Mouse (Mus musculus) hindbrain, postnatal 0 days (tissue): Measurements from ENCODE around the gene Gm21900. TPM values are rescaled to one million over a fixed set of nuclear protein-coding genes. Genes with fewer than 3 reads are reported as not detected.
"Not testable (repeated sequence)": the region's sequence is repeated elsewhere in the genome, so short reads cannot be mapped to it uniquely, and the experiment has no call there.

ENCODE experiments used
- ATAC-seq: fragments of 200-750 bp; cut with Nextera tagmentation; 2 replicates; pipeline ENCODE4 v1.8.0; 2017; ENCODE audit warnings: mild to moderate bottlenecking, moderate TSS enrichment, moderate library complexity
- DNase-seq: peaks from one replicate; pipeline ENCODE4 v3.0.0-alpha.2; 2015; ENCODE audit warnings: low spot score
- H3K27ac ChIP-seq: fragments of 300-500 bp; sonication (generic); 2 replicates; pipeline ENCODE4 v1.5.1; 2014; ENCODE audit warnings: mild to moderate bottlenecking
- H3K27me3 ChIP-seq: fragments of 300-500 bp; sonication (generic); 2 replicates; pipeline ENCODE4 v1.6.1; 2014; ENCODE audit warnings: low read length, mixed read lengths; ENCODE audit not compliant: insufficient read depth
- H3K36me3 ChIP-seq: fragments of 300-500 bp; sonication (generic); 2 replicates; pipeline ENCODE4 v1.6.1; 2014; ENCODE audit warnings: low read length, mixed read lengths; ENCODE audit not compliant: insufficient read depth
- H3K4me1 ChIP-seq: fragments of 300-500 bp; sonication (generic); 2 replicates; pipeline ENCODE4 v1.6.1; 2014; ENCODE audit warnings: antibody characterized with exemption, low read length, mixed read lengths; ENCODE audit not compliant: insufficient read depth
- H3K4me2 ChIP-seq: fragments of 300-500 bp; sonication (generic); 2 replicates; pipeline ENCODE4 v1.6.1; 2014; ENCODE audit warnings: low read depth, mild to moderate bottlenecking, low read length, moderate library complexity, mixed read lengths
- H3K4me3 ChIP-seq: fragments of 300-500 bp; sonication (generic); 2 replicates; pipeline ENCODE4 v1.5.1; 2014; ENCODE audit warnings: low read length
- H3K9ac ChIP-seq: fragments of 300-500 bp; sonication (generic); replicated peaks from 2 replicates; pipeline ENCODE4 v1.6.1; 2014; ENCODE audit warnings: mild to moderate bottlenecking, low read length, moderate library complexity, mixed read lengths
- H3K9me3 ChIP-seq: fragments of 300-500 bp; sonication (generic); 2 replicates; pipeline ENCODE4 v1.6.1; 2016; ENCODE audit warnings: low read length, mixed read lengths
- WGBS: fragments of 180-500 bp; shearing (Covaris S2); extraction: QIAGEN DNeasy Blood & Tissue Kit; methylation state at CpG from one replicate; pipeline ENCODE4 v1.1.7; 2014; 5-methylcytosine and 5-hydroxymethylcytosine counted together
- polyA plus RNA-seq: library from polyadenylated mRNA; unstranded; fragments of >200 nt; fragmentation: Nextera tagmentation; extraction: Ambion mirVana; gene quantifications from 2 replicates; pipeline ENCODE4 v1.2.1, GENCODE M21; 2015
- total RNA-seq: library from RNA; depleted of rRNA; stranded (reverse); fragments of >200 nt; gene quantifications from 2 replicates; pipeline ENCODE4 v1.2.3, GENCODE M21; 2014; rRNA removed

Gm21900 gene
- total RNA-seq (not detected in 2 replicates), polyA plus RNA-seq (not detected in 2 replicates)

- not testable (repeated sequence) for H3K9me3 ChIP-seq, H3K9ac ChIP-seq, H3K4me3 ChIP-seq, H3K27ac ChIP-seq, DNase-seq, H3K4me2 ChIP-seq, H3K4me1 ChIP-seq, ATAC-seq, H3K27me3 ChIP-seq, H3K36me3 ChIP-seq
- no CpG with 5 or more reads among the region's 4 CpGs for WGBS
Observed at GRCm38 (mm10) chrY:10616061-10616460, at the start of gene Gm21900. Gm21900 (plus strand) TSS chrY:10616361.

DNA sequence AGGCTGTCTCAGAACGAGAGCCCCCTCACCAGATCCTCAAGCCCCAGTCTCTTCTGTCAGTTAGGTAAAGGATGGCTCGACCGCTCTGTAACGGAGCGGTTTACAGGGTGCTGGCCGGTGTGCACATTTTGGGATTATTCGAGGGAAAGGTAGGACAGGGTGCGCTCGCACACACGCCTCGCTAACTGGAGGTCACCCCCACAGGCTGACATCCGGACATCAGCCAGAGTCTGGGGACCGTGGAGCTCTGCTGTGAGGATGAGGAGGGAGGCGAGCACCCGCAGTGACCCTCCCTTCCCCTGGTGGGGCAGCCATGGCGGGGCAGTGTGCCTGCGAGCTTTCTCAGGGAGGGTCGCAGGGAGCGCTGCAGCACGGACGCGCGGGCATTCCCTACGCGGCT, 27.4 kb downstream of the Gm21900 start:
- WGBS = no CpG with 5 or more reads among the region's 25 CpGs
- not testable (repeated sequence) for H3K9ac ChIP-seq, H3K27me3 ChIP-seq, H3K4me1 ChIP-seq, H3K4me3 ChIP-seq, ATAC-seq, H3K27ac ChIP-seq, H3K4me2 ChIP-seq, DNase-seq, H3K36me3 ChIP-seq, H3K9me3 ChIP-seq

Other genes starting within 250 kb of the Gm21900 start
- not detected in 2 replicates for gene Gm28510, start 203.6 kb upstream of the Gm21900 start, total RNA-seq
- not detected in 2 replicates for gene Gm28510, start 203.6 kb upstream of the Gm21900 start, polyA plus RNA-seq
- gene Gm20737, start 80.3 kb upstream of the Gm21900 start, total RNA-seq = not detected in 2 replicates
- gene Gm20737, start 80.3 kb upstream of the Gm21900 start, polyA plus RNA-seq = not detected in 2 replicates
- gene Gm21775, start 62.9 kb upstream of the Gm21900 start, total RNA-seq = not detected in 2 replicates
- gene Gm21775, start 62.9 kb upstream of the Gm21900 start, polyA plus RNA-seq = not detected in 2 replicates
- gene Gm20777, start 136.1 kb downstream of the Gm21900 start, total RNA-seq = not detected in 2 replicates
- gene Gm20777, start 136.1 kb downstream of the Gm21900 start, polyA plus RNA-seq = not detected in 2 replicates